Mouse (Mus musculus) thymus, postnatal 14 days (tissue): ENCODE measurements at regions not wholly inside any gene's neighbourhood (a gene's known extent, or its start where the extent isn't known, plus 50 kb on each side); places are given as distances from the start of the nearest gene placed in this dataset.

Source experiments
- DNase-seq: peaks from one replicate; pipeline ENCODE4 v3.0.0; 2021

DNA sequence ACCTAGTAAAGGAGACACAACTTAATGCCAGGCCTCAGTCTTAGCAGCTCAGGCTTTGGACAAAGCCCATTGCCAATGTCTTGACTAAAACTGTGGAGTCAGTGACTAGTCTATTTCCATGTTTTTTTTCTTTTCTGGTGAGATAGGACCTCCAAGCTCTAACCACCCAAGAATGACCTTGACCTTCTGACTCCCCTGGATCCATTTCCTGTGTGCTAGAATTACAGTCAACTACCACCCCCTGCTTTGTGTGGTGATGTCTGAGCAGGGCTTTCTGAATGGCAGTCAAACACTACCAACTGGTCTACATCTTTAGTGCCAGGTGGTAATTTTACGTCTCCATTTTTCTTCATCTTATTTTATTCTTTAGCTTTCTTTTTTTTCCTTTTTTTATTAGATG lies 51.3 kb upstream of the Rnf138rt1 start:
- DNase-seq: no peak

GRCm38 (mm10) chrX:163814806-163815205 lies 53.7 kb upstream of the Rnf138rt1 start:
- DNase-seq: no peak

DNA sequence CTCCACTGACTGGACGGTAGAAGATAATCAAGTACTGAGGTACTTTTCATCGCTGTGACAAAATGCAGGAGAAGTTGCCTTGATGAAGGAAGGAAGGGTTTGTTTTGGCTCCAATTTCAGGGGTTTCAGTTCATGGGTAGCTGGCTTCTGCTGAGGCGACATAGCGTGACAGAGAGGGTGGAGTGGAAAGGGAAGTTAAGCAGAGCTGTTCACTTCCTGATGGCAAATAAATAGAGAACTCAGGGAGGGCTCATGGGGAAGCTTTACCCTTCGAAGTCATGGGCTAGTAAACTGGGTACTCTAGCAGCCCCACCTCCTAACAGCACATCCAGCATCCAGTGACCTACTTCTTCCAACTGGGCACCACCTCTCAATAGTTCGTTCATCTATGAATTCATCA lies 61.2 kb upstream of the Rnf138rt1 start:
- no peak for DNase-seq

DNA sequence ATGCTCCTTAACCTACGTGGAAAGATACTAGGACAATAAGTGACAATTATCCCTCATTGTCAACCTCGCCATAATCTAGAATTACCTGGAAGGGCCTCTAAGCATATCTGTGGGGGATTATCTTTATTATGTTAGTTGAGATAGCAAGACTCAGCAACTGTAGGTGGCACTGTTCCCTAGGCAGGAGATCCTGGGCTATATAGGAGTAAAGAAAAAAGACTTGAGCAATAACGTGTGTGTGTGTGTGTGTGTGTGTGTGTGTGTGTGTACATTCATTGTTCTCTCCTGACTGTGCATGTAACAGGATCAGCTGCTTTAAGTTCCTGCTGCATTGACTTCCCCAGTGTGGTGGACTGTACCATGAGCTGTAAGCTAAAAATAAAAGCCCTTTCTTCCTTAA lies 66.3 kb upstream of the Rnf138rt1 start:
- peak; percentile 32 for DNase-seq

GRCm38 (mm10) chrX:163845408-163845807 lies 63.4 kb upstream of the Ap1s2 start:
- DNase-seq: no peak

- DNase-seq: no peak
These were observed 61.9 kb upstream of the Ap1s2 start for GRCm38 (mm10) chrX:163846890-163847289.

DNA sequence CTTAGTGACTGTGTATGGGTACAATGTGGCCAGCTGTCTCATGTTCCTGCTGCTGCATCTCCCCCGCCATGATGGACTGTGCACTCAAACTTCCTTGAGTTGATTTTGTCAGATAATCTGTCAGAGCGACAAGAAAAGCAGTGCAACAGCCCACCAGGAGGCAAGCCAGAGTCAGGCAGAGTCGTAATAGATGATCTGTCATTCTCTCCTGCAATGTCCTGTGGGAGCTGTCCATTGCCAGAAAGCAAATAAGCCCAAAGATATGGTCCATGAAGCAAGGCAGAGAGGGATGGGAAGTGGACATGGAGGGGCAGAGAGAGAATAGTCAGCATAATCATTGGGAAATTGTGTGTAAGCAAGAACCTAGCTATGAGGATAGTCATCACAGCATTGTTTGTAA lies 61.2 kb upstream of the Ap1s2 start:
- no peak for DNase-seq

- no peak for DNase-seq
These were observed 60.2 kb upstream of the Ap1s2 start for GRCm38 (mm10) chrX:163848510-163849199.

DNA sequence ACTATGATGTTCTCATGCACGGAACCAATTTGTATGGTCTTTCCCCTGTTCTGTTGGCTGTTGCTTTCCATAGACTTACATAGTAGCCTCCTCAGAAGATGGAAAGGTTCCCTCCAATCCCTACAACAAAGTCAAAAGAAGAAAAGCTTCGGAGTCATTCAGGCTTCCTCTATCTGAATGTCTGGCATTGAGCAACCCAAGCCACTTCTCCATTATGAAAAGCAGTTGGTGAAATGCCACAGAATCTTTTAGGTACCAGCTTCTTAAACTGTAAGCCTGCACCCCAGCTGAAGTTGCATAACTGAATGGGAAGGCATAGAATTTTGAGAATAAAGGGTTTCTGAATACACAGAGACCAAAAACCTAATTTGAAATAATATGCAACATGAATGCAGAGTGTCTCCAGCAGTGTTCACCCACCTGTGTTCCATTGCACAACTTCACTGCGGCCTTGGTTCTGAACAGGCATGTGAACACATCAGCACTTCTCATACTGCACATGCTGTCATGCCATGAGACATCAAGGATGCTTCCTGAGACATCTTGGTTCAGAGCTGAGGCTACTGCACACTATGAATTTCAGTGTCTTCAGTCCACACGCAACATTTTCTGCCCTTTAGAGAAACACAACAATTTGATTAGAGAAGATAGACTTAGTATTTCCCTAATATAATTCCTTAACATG lies 57.8 kb upstream of the Ap1s2 start:
- no peak for DNase-seq

- DNase-seq: no peak
These were observed 50.3 kb upstream of the Ap1s2 start for GRCm38 (mm10) chrX:163858494-163858893.
